Mouse (Mus musculus) forebrain, embryonic 16.5 days (tissue): ENCODE results near the gene Cyth1. TPM values are rescaled to one million over a fixed set of nuclear protein-coding genes. Genes with fewer than 3 reads are reported as not detected.

Source experiments
- ATAC-seq: fragments of 200-750 bp; cut with Nextera tagmentation; 2 replicates; pipeline ENCODE4 v1.8.0; 2017; ENCODE audit warnings: mild to moderate bottlenecking, moderate library complexity
- H3K27ac ChIP-seq: fragments of 300-500 bp; sonication (generic); 2 replicates; pipeline ENCODE4 v1.5.1; 2014; ENCODE audit warnings: low read length, control low read depth
- H3K27me3 ChIP-seq: fragments of 300-500 bp; sonication (generic); replicated peaks from 2 replicates; pipeline ENCODE4 v1.6.1; 2014; ENCODE audit warnings: low read length; ENCODE audit not compliant: control insufficient read depth, insufficient read depth
- H3K36me3 ChIP-seq: fragments of 300-500 bp; sonication (generic); 2 replicates; pipeline ENCODE4 v1.6.1; 2014; ENCODE audit not compliant: control insufficient read depth, insufficient read depth
- H3K4me1 ChIP-seq: fragments of 300-500 bp; sonication (generic); replicated peaks from 2 replicates; pipeline ENCODE4 v1.6.1; 2014; ENCODE audit warnings: low read length; ENCODE audit not compliant: control insufficient read depth, insufficient read depth
- H3K4me2 ChIP-seq: fragments of 300-500 bp; sonication (generic); 2 replicates; pipeline ENCODE4 v1.6.1; 2014; ENCODE audit warnings: mild to moderate bottlenecking, low read length, control low read depth
- H3K4me3 ChIP-seq: fragments of 300-500 bp; sonication (generic); replicated peaks from 2 replicates; pipeline ENCODE4 v1.5.1; 2014; ENCODE audit warnings: mild to moderate bottlenecking, low read length, control low read depth
- H3K9ac ChIP-seq: fragments of 300-500 bp; sonication (generic); replicated peaks from 2 replicates; pipeline ENCODE4 v1.6.1; 2014; ENCODE audit warnings: low read depth, low read length, control low read depth
- H3K9me3 ChIP-seq: fragments of 300-500 bp; sonication (generic); 2 replicates; pipeline ENCODE4 v1.6.1; 2016; ENCODE audit warnings: low read length; ENCODE audit not compliant: control insufficient read depth
- WGBS: fragments of 180-500 bp; shearing (Covaris S2); extraction: QIAGEN DNeasy Blood & Tissue Kit; methylation state at CpG from one replicate; pipeline ENCODE4 v1.1.7; 2014; 5-methylcytosine and 5-hydroxymethylcytosine counted together
- polyA plus RNA-seq: library from polyadenylated mRNA; unstranded; fragments of >200 nt; fragmentation: Nextera tagmentation; extraction: Ambion mirVana; gene quantifications from 2 replicates; pipeline ENCODE4 v1.2.1, GENCODE M21; 2015

Gene Cyth1
- polyA plus RNA-seq, 1 experiment from 2014 or later = 32.1 TPM

GRCm38 (mm10) chr11:118095004-118095403 is 153.4 kb downstream of the Cyth1 start:
- Histone ChIP-seq H3K4me1 (no peaks in the 10 kb centered on the region), H3K9me3 (peaks cover 3% of the 10 kb centered on the region; the same call in 1 of the 2 replicates), H3K27me3 (no peaks in the 10 kb centered on the region), H3K4me3 (no peak overlapping the region), H3K36me3 (no peaks in the 10 kb centered on the region), H3K4me2 (no peak overlapping the region), H3K27ac (no peak overlapping the region), H3K9ac (no peak overlapping the region)
- 94% methylated on average over 9 of the region's 9 CpGs for WGBS
- no peak for ATAC-seq

DNA sequence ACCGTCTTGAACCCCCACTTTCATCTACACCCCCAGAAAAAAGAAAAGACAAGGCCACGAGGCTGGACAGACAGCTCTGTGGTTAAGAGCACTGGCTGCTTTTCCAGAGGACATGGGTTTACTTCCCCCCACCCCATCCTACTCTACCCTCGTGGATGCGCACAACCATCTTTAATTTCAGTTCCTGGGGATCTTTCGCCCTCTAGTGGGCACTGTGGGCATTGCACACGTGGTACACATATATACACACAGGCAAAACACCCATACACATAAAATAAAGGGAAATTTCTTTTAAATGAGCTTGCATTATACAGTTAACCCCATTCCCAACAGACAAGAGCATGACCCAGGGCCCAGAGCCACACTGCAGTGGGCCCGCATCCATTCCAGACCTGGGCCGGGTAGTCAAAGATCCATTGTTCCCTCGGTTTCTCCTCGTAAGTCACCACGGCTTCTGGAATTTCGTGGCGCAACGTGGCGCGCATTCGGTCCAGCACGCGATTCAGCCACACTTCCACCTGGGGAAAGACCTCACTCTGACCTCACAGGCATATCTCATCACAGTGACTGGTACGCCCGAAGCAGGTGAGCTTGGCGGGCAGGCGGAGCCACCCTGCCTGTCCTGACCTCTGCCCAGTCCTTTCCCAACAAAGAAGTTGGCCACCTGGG is 157.3 kb downstream of the Cyth1 start:
- WGBS = 87% methylated on average over 23 of the region's 23 CpGs
- no peaks in the 10 kb centered on the region for H3K27me3 ChIP-seq
- no peaks in the 10 kb centered on the region for H3K36me3 ChIP-seq
- H3K27ac ChIP-seq = no peak overlapping the region
- no peak overlapping the region for H3K9ac ChIP-seq
- no peak overlapping the region for H3K4me3 ChIP-seq
- ATAC-seq = no peak
- H3K4me1 ChIP-seq = no peaks in the 10 kb centered on the region
- H3K9me3 ChIP-seq = peaks cover 3% of the 10 kb centered on the region; the same call in 1 of the 2 replicates
- no peak overlapping the region for H3K4me2 ChIP-seq

- no peak overlapping the region for H3K27ac ChIP-seq
- H3K9ac ChIP-seq = no peak overlapping the region
- no peak overlapping the region for H3K4me3 ChIP-seq
- peaks cover 3% of the 10 kb centered on the region; the same call in 1 of the 2 replicates for H3K9me3 ChIP-seq
- H3K4me2 ChIP-seq = no peak overlapping the region
- ATAC-seq = no peak
- H3K36me3 ChIP-seq = no peaks in the 10 kb centered on the region
- no peaks in the 10 kb centered on the region for H3K27me3 ChIP-seq
- WGBS = 85% methylated on average over 19 of the region's 19 CpGs
- no peaks in the 10 kb centered on the region for H3K4me1 ChIP-seq
Observed at GRCm38 (mm10) chr11:118088896-118089295, 159.5 kb downstream of the Cyth1 start.

- H3K27me3 ChIP-seq = no peaks in the 10 kb centered on the region
- no peaks in the 10 kb centered on the region for H3K36me3 ChIP-seq
- no peak overlapping the region for H3K27ac ChIP-seq
- WGBS = 78% methylated on average over 8 of the region's 8 CpGs
- H3K4me3 ChIP-seq = no peak overlapping the region
- no peak overlapping the region for H3K4me2 ChIP-seq
- H3K9me3 ChIP-seq = peaks cover under 1% of the 10 kb centered on the region; the same call in 1 of the 2 replicates
- H3K4me1 ChIP-seq = no peaks in the 10 kb centered on the region
- H3K9ac ChIP-seq = no peak overlapping the region
- no peak for ATAC-seq
Observed at GRCm38 (mm10) chr11:118085961-118086360, 162.4 kb downstream of the Cyth1 start.

DNA sequence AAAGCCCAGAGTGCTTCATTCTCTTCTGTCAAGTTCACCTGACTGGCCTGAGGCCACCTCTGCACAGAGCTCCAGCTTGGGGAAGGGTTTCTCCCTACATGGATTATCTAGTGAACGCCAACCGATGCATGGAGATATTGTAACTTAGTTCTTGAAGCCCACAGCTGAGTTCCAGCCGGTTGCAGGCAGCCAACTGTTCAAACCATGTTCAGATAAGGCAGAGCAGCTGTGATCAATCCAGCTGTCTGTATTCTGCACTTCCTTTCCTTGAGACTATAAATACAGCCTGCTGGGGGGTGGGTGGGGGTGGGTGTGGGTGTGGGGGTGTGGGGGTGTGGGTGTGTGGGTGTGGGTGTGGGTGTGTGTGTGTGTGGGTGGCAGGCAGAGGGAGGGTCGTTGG is 163.2 kb downstream of the Cyth1 start:
- ATAC-seq = no peak
- no peaks in the 10 kb centered on the region for H3K36me3 ChIP-seq

DNA sequence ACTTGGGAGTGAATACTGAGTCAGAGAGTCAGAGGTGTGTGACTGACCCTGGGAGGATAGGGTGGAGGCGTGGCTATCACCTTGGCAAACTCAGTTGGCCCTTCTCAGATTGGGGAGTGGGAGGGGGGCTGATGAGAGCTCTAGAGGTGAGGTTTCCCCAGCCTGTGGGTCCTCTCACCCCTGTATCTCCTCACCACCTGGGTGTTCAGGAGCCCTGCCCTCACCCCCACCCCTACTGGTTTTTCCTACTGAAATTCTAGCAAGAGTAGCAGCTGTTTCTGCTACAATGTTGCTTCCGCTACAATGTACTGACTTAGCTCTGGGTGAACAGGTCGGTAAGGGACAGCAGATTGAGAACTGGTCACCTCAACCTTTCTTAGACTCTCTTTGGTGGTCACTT is 164.1 kb downstream of the Cyth1 start:
- no peaks in the 10 kb centered on the region for H3K4me1 ChIP-seq
- no peak for ATAC-seq
- no peak overlapping the region for H3K4me2 ChIP-seq
- no peak overlapping the region for H3K27ac ChIP-seq
- H3K27me3 ChIP-seq = no peaks in the 10 kb centered on the region
- WGBS = 75% methylated on average over 3 of the region's 3 CpGs
- no peaks in the 10 kb centered on the region for H3K9me3 ChIP-seq
- no peaks in the 10 kb centered on the region for H3K36me3 ChIP-seq
- no peak overlapping the region for H3K4me3 ChIP-seq
- H3K9ac ChIP-seq = no peak overlapping the region

More for the DNA sequence above, 163.2 kb downstream of the Cyth1 start:
- Histone ChIP-seq H3K4me1 (no peaks in the 10 kb centered on the region), H3K27ac (no peak overlapping the region), H3K9ac (no peak overlapping the region), H3K27me3 (no peaks in the 10 kb centered on the region), H3K9me3 (no peaks in the 10 kb centered on the region), H3K4me2 (no peak overlapping the region), H3K4me3 (no peak overlapping the region)
- WGBS = 85% methylated on average over 4 of the region's 4 CpGs

DNA sequence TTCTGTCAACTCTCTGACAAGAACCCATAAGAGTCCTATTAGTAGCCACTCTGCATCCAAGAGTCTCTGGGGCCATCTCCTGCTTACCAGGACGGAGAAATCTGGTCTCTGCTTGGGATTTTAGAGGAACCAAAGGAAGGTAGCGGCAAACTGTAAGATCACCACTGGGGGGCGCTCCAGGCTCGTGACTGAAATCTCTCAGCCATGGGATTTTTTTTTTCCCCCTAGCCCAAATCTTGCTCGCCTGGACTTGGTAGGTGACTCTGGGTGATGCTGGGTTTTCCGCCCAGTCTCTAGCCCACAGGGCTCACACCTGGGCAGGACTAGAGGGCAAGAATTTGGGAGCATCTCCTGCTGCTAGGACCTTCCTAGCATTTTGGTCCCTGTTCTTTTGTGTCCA is 164.6 kb downstream of the Cyth1 start:
- no peak overlapping the region for H3K4me2 ChIP-seq
- no peak overlapping the region for H3K27ac ChIP-seq
- no peaks in the 10 kb centered on the region for H3K36me3 ChIP-seq
- no peaks in the 10 kb centered on the region for H3K4me1 ChIP-seq
- no peaks in the 10 kb centered on the region for H3K27me3 ChIP-seq
- H3K9ac ChIP-seq = no peak overlapping the region
- WGBS = 8% methylated on average over 6 of the region's 6 CpGs
- H3K9me3 ChIP-seq = no peaks in the 10 kb centered on the region
- no peak overlapping the region for H3K4me3 ChIP-seq
- ATAC-seq = no peak

DNA sequence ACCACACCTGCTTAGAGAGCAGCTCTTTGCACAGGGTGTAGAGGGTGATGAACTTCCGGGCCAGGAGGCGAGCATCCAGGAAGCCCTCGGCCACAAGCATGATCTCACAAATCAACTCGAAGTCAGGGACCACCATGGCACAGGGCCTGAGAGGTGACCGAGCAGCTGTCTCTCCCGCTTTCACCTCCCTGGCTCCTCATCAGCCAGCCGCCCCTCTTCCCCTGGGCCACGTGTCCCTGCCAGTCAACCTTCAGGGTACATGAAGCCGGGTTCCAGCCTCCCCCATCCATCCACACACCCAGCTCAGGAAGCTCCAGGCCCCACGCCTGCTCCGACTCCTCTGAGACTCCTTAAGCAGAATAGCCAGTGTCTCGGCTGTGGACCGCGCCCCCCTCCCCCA is 166.1 kb downstream of the Cyth1 start:
- H3K4me3 ChIP-seq = no peak overlapping the region
- ATAC-seq = no peak
- no peaks in the 10 kb centered on the region for H3K9me3 ChIP-seq
- no peaks in the 10 kb centered on the region for H3K4me1 ChIP-seq
- no peaks in the 10 kb centered on the region for H3K27me3 ChIP-seq
- H3K9ac ChIP-seq = no peak overlapping the region
- no peak overlapping the region for H3K4me2 ChIP-seq
- 91% methylated on average over 14 of the region's 14 CpGs for WGBS
- no peaks in the 10 kb centered on the region for H3K36me3 ChIP-seq
- H3K27ac ChIP-seq = no peak overlapping the region
